Mouse (Mus musculus) CH12.LX (cell line): ENCODE data around the gene Cmtm3.
"Not testable (repeated sequence)": the region's sequence is repeated elsewhere in the genome, so short reads cannot be mapped to it uniquely, and the experiment has no call there.

Source experiments
- BHLHE40 ChIP-seq: IDR thresholded peaks from 2 replicates; pipeline ENCODE4 v1.6.1; 2011; ENCODE audit warnings: mild to moderate bottlenecking, low read depth, low read length, improper control_type of control experiment
- CTCF ChIP-seq, 2 experiments: IDR thresholded peaks in 1 of 2; conservative IDR thresholded peaks in 1 of 2; 2 replicates each; pipeline ENCODE4 v1.5.1; 2011 to 2012; ENCODE audit warnings: low read depth in 2 of 2, low read length in 2 of 2, improper control_type of control experiment in 1 of 2, inconsistent platforms in 1 of 2, mild to moderate bottlenecking in 1 of 2, moderate library complexity in 1 of 2
- EP300 ChIP-seq: IDR thresholded peaks from 2 replicates; pipeline ENCODE4 v1.6.1; 2011; ENCODE audit warnings: low read length, improper control_type of control experiment
- GABPA ChIP-seq: IDR thresholded peaks from 2 replicates; pipeline ENCODE4 v1.6.1; 2012; ENCODE audit warnings: low read depth, low read length, improper control_type of control experiment, inconsistent platforms; ENCODE audit not compliant: insufficient replicate concordance
- MAX ChIP-seq: IDR thresholded peaks from 2 replicates; pipeline ENCODE4 v1.6.1; 2011; ENCODE audit warnings: low read length, improper control_type of control experiment
- MAZ ChIP-seq: IDR thresholded peaks from 2 replicates; pipeline ENCODE4 v1.6.1; 2012; ENCODE audit warnings: low read depth, mild to moderate bottlenecking, inconsistent platforms, low read length, improper control_type of control experiment, moderate library complexity
- MEF2A ChIP-seq: IDR thresholded peaks from 2 replicates; pipeline ENCODE4 v1.6.1; 2014; ENCODE audit warnings: low read depth, mild to moderate bottlenecking, inconsistent platforms, low read length, improper control_type of control experiment, borderline replicate concordance
- NRF1 ChIP-seq: IDR thresholded peaks from 2 replicates; pipeline ENCODE4 v1.6.1; 2014; ENCODE audit warnings: low read depth, mild to moderate bottlenecking, inconsistent platforms, low read length, improper control_type of control experiment, moderate library complexity
- PAX5 ChIP-seq: IDR thresholded peaks from 2 replicates; pipeline ENCODE4 v1.6.1; 2012; ENCODE audit warnings: low read length, inconsistent platforms, mixed read lengths
- POLR2A ChIP-seq: IDR thresholded peaks from 2 replicates; pipeline ENCODE4 v1.6.1; 2011; ENCODE audit warnings: low read depth, mild to moderate bottlenecking, improper control_type of control experiment, low read length
- ZC3H11A ChIP-seq: IDR thresholded peaks from 2 replicates; pipeline ENCODE4 v1.6.1; 2012; ENCODE audit warnings: low read depth, mild to moderate bottlenecking, inconsistent platforms, low read length, improper control_type of control experiment
- ZKSCAN1 ChIP-seq: IDR thresholded peaks from 2 replicates; pipeline ENCODE4 v1.6.1; 2012; ENCODE audit warnings: low read depth, inconsistent platforms, low read length, improper control_type of control experiment, borderline replicate concordance
- ZNF384 ChIP-seq: IDR thresholded peaks from 2 replicates; pipeline ENCODE4 v1.6.1; 2012; ENCODE audit warnings: low read depth, low read length, improper control_type of control experiment, inconsistent platforms

DNA sequence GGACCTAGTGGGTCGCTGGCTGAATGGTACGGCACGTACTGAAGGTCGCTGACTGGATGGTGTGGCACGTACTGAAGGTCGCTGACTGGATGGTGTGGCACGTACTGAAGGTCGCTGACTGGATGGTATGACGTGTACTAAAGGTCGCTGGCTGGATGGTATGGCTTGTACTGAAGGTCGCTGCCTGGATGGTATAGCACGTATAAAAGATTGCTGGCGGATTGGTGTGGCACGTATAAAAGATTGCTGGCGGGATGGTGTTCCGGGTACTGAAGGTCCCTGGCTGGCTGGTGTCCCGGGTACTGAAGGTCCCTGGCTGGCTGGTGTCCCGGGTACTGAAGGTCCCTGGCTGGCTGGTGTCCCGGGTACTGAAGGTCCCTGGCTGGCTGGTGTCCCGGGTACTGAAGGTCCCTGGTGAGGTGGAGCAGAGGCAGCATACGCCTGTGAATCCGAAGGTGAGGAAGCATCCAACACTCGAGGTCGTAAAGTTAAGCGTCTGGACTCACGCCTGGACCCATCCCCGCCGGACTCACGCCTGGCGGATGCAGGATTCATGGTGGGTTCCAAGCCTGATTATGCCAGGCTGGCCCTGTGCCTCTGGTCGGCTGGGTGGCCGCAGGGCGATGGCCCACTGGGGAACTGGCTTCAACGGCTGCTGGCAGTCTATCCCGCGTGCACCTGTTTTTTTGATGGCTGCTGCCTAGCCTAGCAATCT, 29.6 kb upstream of the Cmtm3 start, which contains the start of the genes Gm45711 and Cmtm1:
- not testable (repeated sequence) for TF ChIP-seq EP300; CTCF (conservative IDR thresholded peaks at IDR 0.05 in 1 of 2, IDR thresholded peaks at IDR 0.05 in 1 of 2; ENCODE audit: low read depth in 2 of 2, low read length in 2 of 2); MAZ; ZNF384; BHLHE40; GABPA; POLR2A; MEF2A; PAX5; MAX; ZKSCAN1; ZC3H11A; NRF1
